Mouse (Mus musculus): ENCODE measurements around the gene Setd3. TPM values are rescaled to one million over a fixed set of nuclear protein-coding genes. Genes with fewer than 3 reads are reported as not detected.

Gene Setd3
- polyA plus RNA-seq, 1 experiment = 72.6 TPM

GRCm38 (mm10) chr12:108069504-108069903 is 109.6 kb downstream of the Setd3 start:
- DNase-seq (ENCODE audit: low read depth) = no peak
- TF ChIP-seq POLR2A (IDR thresholded peaks at IDR 0.05; ENCODE audit: borderline replicate concordance, extremely low read depth, insufficient read depth, insufficient read length, poor library complexity, severe bottlenecking) (no peak), CTCF (IDR thresholded peaks at IDR 0.05; ENCODE audit: borderline replicate concordance, extremely low read depth, insufficient read depth, insufficient read length) (no peak)

- no peak for TF ChIP-seq CTCF (IDR thresholded peaks at IDR 0.05; ENCODE audit: borderline replicate concordance, extremely low read depth, insufficient read depth, insufficient read length)
- TF ChIP-seq POLR2A (IDR thresholded peaks at IDR 0.05; ENCODE audit: borderline replicate concordance, extremely low read depth, insufficient read depth, insufficient read length, poor library complexity, severe bottlenecking) = no peak
- peak; percentile 68 for DNase-seq (ENCODE audit: low read depth)
Observed at GRCm38 (mm10) chr12:108067811-108068375, 111.2 kb downstream of the Setd3 start.

GRCm38 (mm10) chr12:108067231-108067630 is 111.9 kb downstream of the Setd3 start:
- no peak for TF ChIP-seq POLR2A (IDR thresholded peaks at IDR 0.05; ENCODE audit: borderline replicate concordance, extremely low read depth, insufficient read depth, insufficient read length, poor library complexity, severe bottlenecking)
- no peak for TF ChIP-seq CTCF (IDR thresholded peaks at IDR 0.05; ENCODE audit: borderline replicate concordance, extremely low read depth, insufficient read depth, insufficient read length)
- no peak for DNase-seq (ENCODE audit: low read depth)

GRCm38 (mm10) chr12:108064396-108064998 is 114.6 kb downstream of the Setd3 start:
- no peak for DNase-seq (ENCODE audit: low read depth)
- no peak for TF ChIP-seq CTCF (IDR thresholded peaks at IDR 0.05; ENCODE audit: borderline replicate concordance, extremely low read depth, insufficient read depth, insufficient read length)

GRCm38 (mm10) chr12:108063986-108064385 is 115.1 kb downstream of the Setd3 start:
- DNase-seq (ENCODE audit: low read depth) = no peak
- TF ChIP-seq CTCF (IDR thresholded peaks at IDR 0.05; ENCODE audit: borderline replicate concordance, extremely low read depth, insufficient read depth, insufficient read length) = no peak
- TF ChIP-seq POLR2A (IDR thresholded peaks at IDR 0.05; ENCODE audit: borderline replicate concordance, extremely low read depth, insufficient read depth, insufficient read length, poor library complexity, severe bottlenecking) = no peak

GRCm38 (mm10) chr12:108062137-108062536 is 117.0 kb downstream of the Setd3 start:
- DNase-seq (ENCODE audit: low read depth) = no peak
- TF ChIP-seq CTCF (IDR thresholded peaks at IDR 0.05; ENCODE audit: borderline replicate concordance, extremely low read depth, insufficient read depth, insufficient read length) (no peak), POLR2A (IDR thresholded peaks at IDR 0.05; ENCODE audit: borderline replicate concordance, extremely low read depth, insufficient read depth, insufficient read length, poor library complexity, severe bottlenecking) (no peak)

- DNase-seq (ENCODE audit: low read depth) = no peak
- TF ChIP-seq POLR2A (IDR thresholded peaks at IDR 0.05; ENCODE audit: borderline replicate concordance, extremely low read depth, insufficient read depth, insufficient read length, poor library complexity, severe bottlenecking) (no peak), CTCF (IDR thresholded peaks at IDR 0.05; ENCODE audit: borderline replicate concordance, extremely low read depth, insufficient read depth, insufficient read length) (no peak)
Observed at GRCm38 (mm10) chr12:108061661-108062060, 117.5 kb downstream of the Setd3 start.

Other genes with a start within 250 kb of the Setd3 start
- 67.1 and 73.3 TPM in 2 replicates for gene Bcl11b, start 175.7 kb downstream of the Setd3 start, polyA plus RNA-seq (2012; rRNA removed)
- 28.2 and 41.3 TPM in 2 replicates for gene Ccnk, start 265 bp upstream of the Setd3 start, polyA plus RNA-seq (2012; rRNA removed)
- 34.0 and 48.9 TPM in 2 replicates for gene Ccdc85c, start 96.1 kb upstream of the Setd3 start, polyA plus RNA-seq (2012; rRNA removed)
- 3.9 and 4.3 TPM in 2 replicates for gene Hhipl1, start 127.0 kb upstream of the Setd3 start, polyA plus RNA-seq (2012; rRNA removed)
- gene Cyp46a1, start 155.1 kb upstream of the Setd3 start, polyA plus RNA-seq (2012; rRNA removed) = 31.0 and 52.6 TPM in 2 replicates
- gene Eml1, start 191.6 kb upstream of the Setd3 start, polyA plus RNA-seq (2012; rRNA removed) = 40.9 and 45.6 TPM in 2 replicates

Measured in brain, embryonic 14.5 days (tissue).